ENCODE assay signal across 20 mouse cellular contexts in genomic region chr9:101290876-101291275, GRCm38 (mm10).
"Had no signal": no experiment of that assay in that cellular context is flagged by ENCODE, and none has a peak within 500 bp of the region (broad histone marks: within the 10 kb centered on the region; RNA-seq: fewer than 3 reads in every experiment).

No protein-coding gene starts in this region.

- H3K4me2 ChIP-seq: heart, embryonic 13.5 days; heart, embryonic 15.5 days; hindbrain, embryonic 13.5 days; hindbrain, embryonic 15.5 days; limb, embryonic 13.5 days; limb, embryonic 15.5 days; liver, embryonic 12.5 days had no signal

- H3K27ac ChIP-seq: heart, embryonic 13.5 days; heart, embryonic 15.5 days; hindbrain, embryonic 13.5 days; hindbrain, embryonic 15.5 days; hindbrain, postnatal 0 days; limb, embryonic 13.5 days; limb, embryonic 15.5 days; liver, embryonic 12.5 days; liver, embryonic 14.5 days had no signal

- H3K4me1 ChIP-seq: hindbrain, embryonic 15.5 days; limb, embryonic 15.5 days; liver, embryonic 12.5 days had no signal

- H3K4me3 ChIP-seq: heart, embryonic 13.5 days; heart, embryonic 15.5 days; hindbrain, embryonic 13.5 days; hindbrain, embryonic 15.5 days; limb, embryonic 13.5 days; limb, embryonic 15.5 days; liver, embryonic 12.5 days had no signal

- H3K9ac ChIP-seq: heart, embryonic 13.5 days; heart, embryonic 15.5 days; hindbrain, embryonic 13.5 days; hindbrain, embryonic 15.5 days; limb, embryonic 13.5 days; limb, embryonic 15.5 days; liver, embryonic 12.5 days; liver, embryonic 14.5 days had no signal

- H3K27me3 ChIP-seq: heart, embryonic 13.5 days; heart, embryonic 15.5 days; hindbrain, embryonic 13.5 days; hindbrain, embryonic 15.5 days; limb, embryonic 13.5 days; limb, embryonic 15.5 days; liver, embryonic 12.5 days had no signal

- H3K9me3 ChIP-seq: heart, embryonic 13.5 days; heart, embryonic 15.5 days; hindbrain, embryonic 13.5 days; hindbrain, embryonic 15.5 days; limb, embryonic 13.5 days; limb, embryonic 15.5 days; liver, embryonic 12.5 days had no signal

- H3K36me3 ChIP-seq: heart, embryonic 13.5 days; heart, embryonic 15.5 days; hindbrain, embryonic 13.5 days; hindbrain, embryonic 15.5 days; limb, embryonic 13.5 days; limb, embryonic 15.5 days; liver, embryonic 12.5 days had no signal

- ATAC-seq: hindbrain, postnatal 0 days; intestine, embryonic 16.5 days; liver, embryonic 12.5 days had no signal

- DNase-seq: gastrocnemius, postnatal 14 days; gastrocnemius, postnatal 36 days; heart, adult 18-20 months; heart, postnatal 14 days; heart, postnatal 36 days; kidney, adult 11 months; kidney, postnatal 36 days; layer of hippocampus, adult 9-11 months; layer of hippocampus, postnatal 36 days; left cerebral cortex, postnatal 4 days had no signal
